Mouse (Mus musculus) E14TG2a.4 (cell line): ENCODE results near the gene Plpp7.

ENCODE experiments used
- CTCF ChIP-seq: conservative IDR thresholded peaks from 2 replicates; pipeline ENCODE4 v1.5.1; 2014; ENCODE audit warnings: low read length
- NANOG ChIP-seq: IDR thresholded peaks from 2 replicates; pipeline ENCODE4 v1.6.1; 2014; ENCODE audit warnings: borderline replicate concordance, low read length, mixed read lengths
- POU5F1 ChIP-seq: IDR thresholded peaks from 2 replicates; pipeline ENCODE4 v1.6.1; 2014; ENCODE audit warnings: low read length, borderline replicate concordance

DNA sequence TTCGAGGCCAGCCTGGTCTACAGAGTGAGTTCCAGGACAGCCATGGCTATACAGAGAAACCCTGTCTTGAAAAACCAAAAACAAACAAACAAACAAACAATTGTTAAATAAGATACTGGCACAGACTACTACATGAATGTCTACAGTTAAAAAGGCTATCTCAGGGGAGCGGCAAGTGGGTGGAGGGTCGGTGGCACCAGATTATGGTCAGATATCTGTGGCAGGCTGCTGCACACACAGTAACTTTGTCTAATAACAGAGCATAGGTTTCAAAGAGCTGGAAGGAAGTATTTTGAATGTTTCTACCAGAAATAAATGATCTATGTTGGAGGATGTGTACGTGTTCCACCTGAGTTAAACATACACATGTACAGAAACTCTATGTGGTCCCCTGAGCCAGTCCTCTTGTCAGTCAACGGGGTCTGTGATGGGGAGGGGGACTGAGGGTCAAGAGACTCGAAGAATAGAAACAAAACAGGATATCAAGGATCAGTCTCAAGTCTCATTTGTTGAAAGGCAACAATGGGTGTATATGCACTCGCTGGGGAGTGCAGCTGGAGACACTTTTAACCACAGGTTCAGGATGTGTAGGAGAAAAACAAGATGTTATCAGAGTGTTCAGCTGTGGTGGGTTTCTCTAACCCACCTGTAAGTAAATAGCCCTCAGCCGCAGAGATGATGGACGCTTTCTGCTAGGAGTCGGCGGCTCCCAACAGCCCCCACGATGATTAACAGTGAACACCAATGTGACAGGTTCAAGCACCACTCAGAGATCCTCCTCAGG, 33.4 kb upstream of the Plpp7 start:
- TF ChIP-seq CTCF (no peak), POU5F1 (no peak), NANOG (no peak)
